Mouse (Mus musculus) embryonic stem cell, embryonic (primary cell): ENCODE measurements around the gene Lrrc75a.

Experiments
- CTCF ChIA-PET, 4 experiments: fragments of 300-600 bp in 2 of 4; fragments of 350-600 bp in 2 of 4; sonication (Branson Sonifier 250); formaldehyde crosslinking; loops; one replicate each; lab custom pipeline; 2022; ENCODE audit warnings: inconsistent platforms in 2 of 4; lab: Charles Lee
- POLR2A ChIA-PET, 4 experiments: fragments of 300-600 bp in 2 of 4; fragments of 350-600 bp in 2 of 4; sonication (Branson Sonifier 250); formaldehyde crosslinking; loops; one replicate each; lab custom pipeline; 2022; ENCODE audit warnings: antibody characterized with exemption in 4 of 4, inconsistent platforms in 1 of 4; lab: Charles Lee

The Lrrc75a gene

DNA sequence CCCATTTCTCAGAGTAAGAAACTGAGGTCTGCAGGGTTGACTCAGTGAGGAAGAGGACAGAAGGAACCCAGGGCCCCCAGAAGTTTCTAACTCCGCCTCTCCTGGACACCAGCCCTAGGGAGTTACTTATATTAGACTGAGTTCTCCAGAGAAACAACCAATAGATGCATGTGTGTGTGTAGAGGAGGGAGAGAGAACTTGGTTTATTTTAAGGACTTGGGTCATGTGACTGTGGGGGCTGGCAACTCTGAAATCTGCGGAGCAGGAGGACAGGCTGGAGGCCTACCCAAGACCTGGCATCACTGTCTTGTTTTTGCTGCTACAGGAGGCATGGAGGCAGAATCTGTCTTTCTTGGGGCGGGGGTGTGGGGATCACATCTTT, 11.5 kb downstream of the Lrrc75a start:
- CTCF ChIA-PET = no interaction called here
- POLR2A ChIA-PET = interaction anchor here in 2 of 4 experiments (0.6 to 1.5 kb wide), 5 partner anchors 9 to 86 kb away, joined by 3 to 5 read pairs (median 4); partner anchors contain the start of gene Ubb (in 1 of the 2)

DNA sequence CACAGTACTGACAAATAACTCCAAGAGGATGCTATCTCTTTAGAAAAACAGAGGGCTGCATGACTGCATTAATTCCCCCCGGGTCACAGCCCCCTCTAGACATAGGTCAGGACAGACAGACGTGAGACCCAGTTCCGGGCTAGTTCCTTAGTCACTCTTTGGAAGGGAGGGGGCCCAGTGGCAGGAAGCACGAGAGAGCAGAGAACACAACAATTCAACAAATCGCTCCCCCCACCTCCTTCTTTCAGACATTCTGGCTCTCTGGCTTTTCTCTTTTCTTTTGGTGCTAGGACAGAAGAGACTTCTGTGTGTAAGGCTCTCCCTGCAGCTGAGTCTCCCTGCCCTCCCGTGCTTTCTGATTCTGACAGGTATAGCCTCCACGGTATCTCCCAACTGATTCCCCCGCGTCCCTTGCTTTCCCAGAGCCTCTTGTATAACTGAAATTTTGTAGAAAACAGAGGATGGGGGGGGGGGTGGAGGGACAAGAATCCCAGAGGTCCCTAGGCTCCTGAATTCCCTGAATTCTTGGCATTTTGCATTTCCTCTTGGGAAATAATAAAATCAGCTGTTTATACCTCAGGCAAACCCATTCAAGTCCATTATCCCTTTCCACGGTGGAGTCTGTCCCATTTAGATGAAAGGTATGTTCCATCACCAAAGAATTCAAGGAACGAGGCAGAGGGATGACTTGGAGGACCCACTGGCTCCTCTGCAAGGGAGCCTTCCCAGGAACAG, 12.1 kb downstream of the Lrrc75a start:
- CTCF ChIA-PET = no interaction called here
- POLR2A ChIA-PET = interaction anchor here in 3 of 4 experiments (0.5 to 26.7 kb wide), 5 partner anchors 9 to 85 kb away, joined by 3 to 523 read pairs (median 5); partner anchors contain the start of gene Ubb (in 1 of the 3)

DNA sequence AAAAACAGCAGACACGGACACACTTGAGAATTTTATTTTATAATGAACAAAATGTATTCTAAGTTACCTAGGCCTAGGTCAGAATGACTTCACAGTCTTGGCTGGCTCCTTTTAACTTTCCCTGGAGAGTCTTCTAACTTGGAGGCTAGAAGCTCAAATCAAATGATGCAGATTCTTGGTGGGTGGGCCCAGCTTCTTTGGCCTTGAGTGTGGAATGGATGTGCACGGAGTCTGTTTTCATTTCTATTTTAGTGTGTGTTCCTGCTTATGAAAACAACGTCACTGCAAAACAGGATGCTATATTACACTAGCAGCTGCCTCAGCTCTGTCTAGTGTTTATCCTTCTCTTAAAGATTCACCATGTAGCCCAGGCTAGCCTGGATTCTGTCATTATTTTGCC, 12.9 kb downstream of the Lrrc75a start:
- ChIA-PET CTCF (no interaction called here), POLR2A (interaction anchor here in 3 of 4 experiments (0.6 to 26.7 kb wide), 7 partner anchors 9 to 1370 kb away, joined by 3 to 523 read pairs (median 3); partner anchors contain the start of gene Ubb (in 1 of the 3))

DNA sequence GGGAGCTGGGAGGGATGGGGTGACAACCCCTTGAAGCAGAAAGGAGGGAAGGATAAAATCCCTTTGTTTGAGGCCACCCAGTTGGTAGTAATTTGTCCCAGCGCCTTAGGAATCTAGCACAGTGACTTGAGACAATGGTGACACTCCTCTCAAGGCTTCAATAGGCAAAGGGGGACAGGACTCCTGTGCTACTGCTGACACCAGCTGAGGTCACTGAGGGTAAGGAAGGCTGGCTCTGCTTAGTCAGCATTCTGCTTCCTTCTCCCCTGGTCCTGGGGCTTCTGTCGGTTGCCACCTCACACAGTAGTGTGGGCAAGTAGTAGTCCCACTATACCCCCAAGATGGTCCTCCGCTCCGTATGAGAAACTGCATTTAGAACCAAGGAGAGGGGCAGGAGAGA, 17.2 kb downstream of the Lrrc75a start:
- POLR2A ChIA-PET = interaction anchor here in 3 of 4 experiments (0.7 to 26.7 kb wide), 19 partner anchors 8 to 80 kb away, joined by 3 to 523 read pairs (median 7); partner anchors contain the start of genes Ubb (in 2 of the 3), Lrrc75a (in 1 of the 3) and Mmgt2 (in 1 of the 3)
- CTCF ChIA-PET = interaction anchor here in 1 of 4 experiments (0.6 kb wide), 1 partner anchor 538 kb away, joined by 3 read pairs; no protein-coding TSS in a partner anchor

DNA sequence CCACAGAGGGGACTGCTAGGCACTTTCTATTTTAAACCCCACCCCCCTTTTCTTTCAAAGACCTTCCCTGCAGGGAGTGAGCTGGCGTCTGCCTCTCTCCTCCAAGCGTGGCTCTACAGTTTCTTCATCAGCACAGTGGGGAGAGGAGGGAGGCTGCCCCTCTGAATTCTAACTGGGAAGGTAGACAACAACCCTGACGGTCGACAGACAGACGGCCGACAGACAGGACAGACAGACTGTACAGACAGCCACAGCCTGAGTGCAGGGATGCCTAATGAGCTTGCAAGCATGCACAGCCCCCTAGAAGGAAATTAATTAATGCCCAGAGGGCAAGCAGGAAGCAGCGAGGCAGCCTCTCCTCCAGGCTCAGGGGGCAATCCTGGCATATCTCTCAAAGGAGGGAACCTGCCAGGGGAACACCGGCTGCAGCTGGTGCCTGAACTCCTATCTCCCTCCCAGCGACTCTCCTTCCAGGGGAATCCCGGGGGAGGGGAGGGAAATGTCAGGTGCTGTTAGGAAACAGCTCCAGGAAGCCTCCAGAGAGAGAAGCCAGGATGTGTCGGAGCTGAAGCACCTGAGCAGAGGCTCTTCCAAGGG, 18.0 kb downstream of the Lrrc75a start:
- POLR2A ChIA-PET = interaction anchor here (0.5 to 26.7 kb wide), 30 partner anchors 8 to 692 kb away, joined by 3 to 523 read pairs (median 5); partner anchors contain the start of genes Ubb (in 2 of the 4), Lrrc75a (in 1 of the 4) and Mmgt2 (in 1 of the 4)

DNA sequence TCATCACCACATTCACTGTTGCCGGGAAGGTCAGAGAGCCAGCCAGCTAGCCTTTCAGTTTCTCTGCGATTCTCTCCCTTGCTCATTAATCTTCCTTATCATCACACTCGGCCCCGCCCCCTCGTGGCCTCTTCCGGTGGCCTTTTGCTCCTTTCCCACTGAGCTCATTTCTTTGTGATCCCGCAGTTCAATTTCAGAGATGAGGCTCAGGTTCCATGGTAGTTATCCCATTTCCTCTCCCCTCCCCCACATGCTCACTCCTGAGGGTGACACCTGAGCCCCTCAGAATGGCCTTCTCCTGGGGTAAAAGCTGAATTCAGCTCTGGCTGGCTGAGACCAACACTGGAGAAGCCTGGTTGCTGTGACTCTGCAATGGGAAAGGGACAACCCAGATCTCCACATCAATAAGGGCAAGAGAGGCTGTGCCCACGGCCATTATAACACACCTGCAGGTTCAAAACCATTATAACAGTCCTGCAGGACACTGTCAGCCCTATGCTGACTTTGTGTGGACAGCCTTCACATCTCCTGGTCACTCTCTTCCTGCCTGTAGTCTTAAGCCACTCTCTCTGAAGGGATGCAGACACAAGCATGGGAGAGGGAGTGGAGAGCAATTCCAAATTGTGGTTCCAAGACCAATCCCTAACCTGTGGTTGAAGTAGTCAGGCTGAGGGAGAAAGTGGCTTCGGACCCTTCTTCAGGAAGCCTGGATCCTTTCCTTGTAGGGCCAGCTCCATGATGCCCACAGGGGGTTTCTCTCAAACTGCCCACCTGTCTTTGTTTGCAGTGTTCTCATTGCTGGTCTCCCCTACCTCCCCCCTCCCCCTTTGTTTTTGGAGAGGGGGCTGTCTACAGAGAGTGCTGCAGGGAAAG, 18.7 kb downstream of the Lrrc75a start:
- ChIA-PET CTCF (interaction anchor here (0.5 to 2.0 kb wide), 13 partner anchors 9 to 856 kb away, joined by 3 to 18 read pairs (median 4); no protein-coding TSS in a partner anchor), POLR2A (interaction anchor here in 3 of 4 experiments (0.6 to 26.7 kb wide), 30 partner anchors 7 to 1268 kb away, joined by 3 to 523 read pairs (median 5); partner anchors contain the start of genes Lrrc75a (in 1 of the 3), Mmgt2 (in 1 of the 3) and Ubb (in 1 of the 3))

More for the DNA sequence above, 18.0 kb downstream of the Lrrc75a start:
- CTCF ChIA-PET = interaction anchor here (0.5 to 2.0 kb wide), 10 partner anchors 8 to 538 kb away, joined by 3 to 18 read pairs (median 4); no protein-coding TSS in a partner anchor

DNA sequence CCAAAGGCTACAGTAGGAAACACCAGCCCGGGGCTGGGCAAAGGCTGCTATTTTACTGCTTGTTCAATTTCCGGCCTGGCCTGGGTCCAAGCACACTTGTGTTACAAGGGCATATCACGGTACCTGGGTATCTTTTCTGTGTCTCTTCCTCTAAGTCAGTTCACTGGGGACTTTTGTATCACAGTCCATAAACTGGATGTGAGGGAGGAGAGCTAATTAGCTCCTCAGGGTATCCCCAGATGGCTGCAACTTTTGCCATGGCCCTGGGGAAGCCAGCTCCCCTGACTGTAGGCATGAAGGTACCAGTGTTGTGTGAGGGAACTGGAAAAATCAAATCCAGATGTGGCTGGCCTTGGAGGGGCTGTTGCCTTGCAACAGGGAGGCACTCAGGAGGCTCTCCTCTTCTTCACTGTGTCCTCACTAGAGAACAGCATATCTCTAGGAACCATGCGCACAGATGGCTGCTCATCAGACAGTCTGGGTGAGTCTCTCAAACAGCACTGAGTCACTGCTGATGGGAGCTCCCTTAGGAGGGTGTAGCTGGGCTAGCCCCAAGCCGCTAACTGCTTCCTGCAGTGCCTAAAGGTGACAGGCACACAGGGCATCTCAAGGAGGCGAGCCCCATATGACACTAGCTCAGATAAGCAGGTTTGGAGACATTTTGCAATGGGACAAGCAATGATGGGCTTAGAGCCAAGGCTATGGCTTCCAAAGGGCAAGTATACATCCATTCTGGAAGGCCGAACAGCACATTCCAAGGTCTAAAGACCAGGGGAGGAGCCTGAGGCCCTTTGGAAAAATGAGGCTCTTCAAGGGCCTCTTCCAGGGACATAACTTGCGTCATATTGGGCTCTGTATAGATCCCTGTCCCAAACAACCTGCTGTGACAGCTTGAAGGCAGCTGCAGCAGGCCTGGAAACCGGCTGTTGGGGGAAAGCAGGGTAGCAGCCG, 23.7 kb downstream of the Lrrc75a start:
- CTCF ChIA-PET = interaction anchor here in 2 of 4 experiments (1.0 to 1.6 kb wide), 2 partner anchors 11 kb away, joined by 3 to 6 read pairs; no protein-coding TSS in a partner anchor
- POLR2A ChIA-PET = interaction anchor here (0.6 to 26.7 kb wide), 18 partner anchors 9 to 1835 kb away, joined by 3 to 523 read pairs (median 4); partner anchors contain the start of gene Ubb (in 1 of the 4)

DNA sequence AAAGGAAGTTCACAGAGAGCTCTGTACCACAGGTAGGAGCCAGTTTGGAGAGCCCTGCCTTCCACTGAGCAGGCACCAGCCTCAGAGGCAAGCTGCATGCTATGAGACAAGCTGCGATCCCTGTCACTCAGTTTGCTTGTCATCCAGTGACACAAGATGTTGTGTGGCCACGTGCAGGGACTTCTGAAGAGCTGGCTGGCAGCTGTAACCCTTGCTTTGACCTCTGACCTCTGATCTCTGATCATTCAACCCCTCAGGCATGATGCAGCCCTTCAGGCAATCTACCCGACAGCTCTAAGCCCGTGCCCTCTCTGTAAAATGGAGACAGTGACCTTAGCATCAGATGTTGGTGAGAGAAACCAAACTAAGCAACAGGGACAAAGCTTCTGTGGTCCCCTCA, 25.5 kb downstream of the Lrrc75a start:
- POLR2A ChIA-PET = interaction anchor here (0.6 to 26.7 kb wide), 23 partner anchors 7 to 342 kb away, joined by 3 to 523 read pairs (median 4); partner anchors contain the start of genes Ttc19 (in 1 of the 4), Tvp23b (in 1 of the 4), Ubb (in 1 of the 4) and Zswim7 (in 1 of the 4)
- CTCF ChIA-PET = interaction anchor here in 2 of 4 experiments (0.7 to 2.1 kb wide), 7 partner anchors 8 to 996 kb away, joined by 3 to 13 read pairs (median 3); no protein-coding TSS in a partner anchor

DNA sequence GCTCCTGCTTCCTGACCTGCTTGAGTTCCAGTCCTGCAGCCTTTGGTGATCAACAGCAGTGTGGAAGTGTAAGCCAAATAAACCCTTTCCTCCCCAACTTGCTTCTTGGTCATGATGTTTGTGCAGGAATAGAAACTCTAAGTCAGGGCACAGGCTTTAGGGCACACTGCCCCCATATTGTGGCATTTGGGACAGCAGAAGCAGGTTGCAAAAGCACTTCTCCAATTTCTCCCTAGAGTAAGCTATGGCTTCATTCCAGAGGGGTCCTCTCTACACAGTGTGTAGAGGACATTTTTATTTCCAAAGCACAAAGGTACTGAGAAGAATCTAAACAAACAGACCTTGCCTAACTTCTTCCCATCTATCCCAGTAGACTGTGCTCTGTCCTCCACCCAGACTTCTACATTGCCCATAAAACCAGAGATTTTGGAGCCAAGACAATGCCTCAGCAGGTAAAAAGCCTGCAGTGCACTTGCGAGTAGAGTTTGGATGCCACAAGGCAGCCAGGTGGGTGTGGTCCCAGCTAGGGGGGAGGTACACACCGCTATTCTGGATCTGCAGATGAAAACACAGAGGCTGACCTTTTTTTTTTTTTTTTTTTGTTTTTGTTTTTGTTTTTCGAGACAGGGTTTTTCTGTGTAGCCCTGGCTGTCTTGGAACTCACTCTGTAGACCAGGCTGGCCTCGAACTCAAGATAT, 26.6 kb downstream of the Lrrc75a start:
- POLR2A ChIA-PET = interaction anchor here in 3 of 4 experiments (0.6 to 26.7 kb wide), 22 partner anchors 8 to 341 kb away, joined by 3 to 523 read pairs (median 4); partner anchors contain the start of gene Ubb (in 2 of the 3)
- CTCF ChIA-PET = interaction anchor here (0.6 to 2.1 kb wide), 11 partner anchors 8 to 594 kb away, joined by 3 to 13 read pairs (median 4); no protein-coding TSS in a partner anchor

DNA sequence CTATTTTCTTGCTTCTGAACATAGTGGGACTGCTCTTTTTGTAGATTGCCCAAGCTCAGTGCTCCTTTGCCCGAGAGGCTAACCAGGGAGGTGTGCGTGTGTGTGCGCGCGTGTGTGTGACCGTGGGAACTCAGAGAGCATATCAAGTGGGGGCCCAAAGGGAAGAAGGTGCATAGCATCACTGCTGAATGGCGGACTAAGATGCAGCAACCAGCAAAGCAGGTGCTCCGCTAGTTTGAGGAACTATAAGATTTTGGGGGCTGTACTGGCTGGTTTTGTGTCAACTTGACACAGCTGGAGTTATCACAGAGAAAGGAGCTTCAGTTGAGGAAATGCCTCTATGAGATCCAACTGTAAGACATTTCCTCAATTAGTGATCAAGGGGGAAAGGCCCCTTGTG, 27.2 kb downstream of the Lrrc75a start:
- ChIA-PET CTCF (interaction anchor here in 3 of 4 experiments (0.6 to 1.4 kb wide), 3 partner anchors 37 to 545 kb away, joined by 4 to 7 read pairs (median 6); no protein-coding TSS in a partner anchor), POLR2A (interaction anchor here in 3 of 4 experiments (0.6 to 26.7 kb wide), 8 partner anchors 8 to 70 kb away, joined by 3 to 523 read pairs (median 6); partner anchors contain the start of gene Ubb (in 1 of the 3))

DNA sequence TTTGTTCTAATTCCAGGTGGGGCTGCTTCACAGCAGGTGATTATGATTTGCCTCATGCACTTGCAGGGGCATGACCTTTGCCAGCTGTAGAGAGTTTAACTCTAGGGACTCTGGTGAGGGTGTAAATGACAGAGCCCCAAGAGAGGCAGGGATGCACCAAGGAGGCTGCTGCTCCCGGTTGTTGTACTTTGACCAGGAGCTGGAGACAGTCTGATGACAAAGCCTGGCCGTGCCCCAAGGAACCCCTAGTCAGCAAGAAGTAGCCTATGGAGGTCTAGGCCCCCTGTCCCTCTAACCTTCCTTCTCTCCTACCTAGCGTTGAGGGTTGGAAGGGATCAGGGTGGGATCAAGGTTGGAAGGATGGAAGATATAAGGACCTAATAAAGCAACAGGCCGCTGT, 32.9 kb downstream of the Lrrc75a start:
- POLR2A ChIA-PET = interaction anchor here in 3 of 4 experiments (1.4 to 26.7 kb wide), 6 partner anchors 9 to 71 kb away, joined by 3 to 523 read pairs (median 25); partner anchors contain the start of gene Ubb (in 2 of the 3)
- CTCF ChIA-PET = interaction anchor here in 1 of 4 experiments (1.2 kb wide), 1 partner anchor 115 kb away, joined by 3 read pairs; no protein-coding TSS in a partner anchor

DNA sequence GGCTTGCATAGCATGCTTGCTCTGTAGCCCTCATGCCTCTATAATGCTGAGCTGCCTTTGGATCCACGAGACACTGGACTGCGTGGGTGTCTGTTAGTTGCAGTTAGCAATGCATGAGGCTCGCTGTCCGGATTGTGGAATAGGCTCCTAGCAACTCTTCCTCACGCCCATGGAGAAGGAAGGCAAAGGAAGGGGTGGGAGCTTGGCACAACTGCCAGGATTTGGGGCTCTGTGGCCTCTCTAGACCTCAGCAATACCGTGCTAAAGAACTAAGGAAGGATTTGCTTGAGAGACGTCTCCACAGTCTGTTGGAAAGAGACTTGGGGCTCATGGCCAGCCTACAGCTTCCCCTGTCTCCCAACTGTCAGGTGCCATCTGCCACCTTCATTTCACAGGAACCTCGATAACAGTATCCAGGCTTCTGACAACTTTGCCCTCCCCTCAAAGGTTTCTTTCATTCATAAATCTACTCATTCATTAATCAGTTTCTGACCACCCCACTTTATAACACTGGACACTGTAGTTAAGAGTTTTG, 33.4 kb downstream of the Lrrc75a start:
- POLR2A ChIA-PET = interaction anchor here (1.1 to 26.7 kb wide), 17 partner anchors 8 to 71 kb away, joined by 3 to 523 read pairs (median 13); partner anchors contain the start of gene Ubb (in 2 of the 4)
- CTCF ChIA-PET = interaction anchor here in 3 of 4 experiments (0.7 to 2.4 kb wide), 16 partner anchors 10 to 141 kb away, joined by 3 to 45 read pairs (median 6); no protein-coding TSS in a partner anchor

DNA sequence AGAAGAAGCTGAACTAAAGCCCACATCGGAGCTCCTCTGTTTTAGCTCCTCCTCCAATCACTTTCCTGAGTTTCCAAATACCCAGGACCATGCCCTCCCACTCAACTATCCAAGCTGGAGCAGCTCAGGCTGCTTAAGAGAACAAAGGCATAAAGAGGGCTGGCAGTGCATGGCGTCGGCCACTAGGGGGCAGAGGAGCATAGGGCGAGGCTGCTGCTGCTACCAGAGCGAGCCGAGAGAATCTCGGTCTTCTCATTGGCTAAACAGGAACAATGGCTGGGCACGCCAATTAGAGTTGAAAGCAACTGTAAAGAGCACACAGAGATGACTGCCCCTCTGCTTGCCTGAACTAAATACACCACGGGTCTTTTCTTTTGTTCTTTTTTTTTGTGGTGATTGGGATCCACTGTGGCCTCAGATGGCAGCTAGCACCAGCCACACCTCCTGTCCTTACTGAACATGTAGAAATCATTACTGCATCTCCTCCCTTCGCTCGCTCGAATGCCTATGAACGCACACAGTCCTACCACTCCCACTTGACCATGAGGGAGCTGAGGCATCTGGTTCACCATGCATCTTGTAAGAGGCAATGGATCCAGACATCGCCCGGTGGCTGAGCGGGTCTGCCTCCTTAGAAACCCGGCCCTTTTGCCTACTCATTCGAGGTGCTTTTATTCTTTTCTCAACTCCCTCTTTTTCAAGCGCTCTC, 34.5 kb downstream of the Lrrc75a start:
- POLR2A ChIA-PET = interaction anchor here (0.5 to 26.7 kb wide), 51 partner anchors 7 to 566 kb away, joined by 3 to 523 read pairs (median 4); partner anchors contain the start of genes Ubb (in 3 of the 4) and Mmgt2 (in 1 of the 4)

DNA sequence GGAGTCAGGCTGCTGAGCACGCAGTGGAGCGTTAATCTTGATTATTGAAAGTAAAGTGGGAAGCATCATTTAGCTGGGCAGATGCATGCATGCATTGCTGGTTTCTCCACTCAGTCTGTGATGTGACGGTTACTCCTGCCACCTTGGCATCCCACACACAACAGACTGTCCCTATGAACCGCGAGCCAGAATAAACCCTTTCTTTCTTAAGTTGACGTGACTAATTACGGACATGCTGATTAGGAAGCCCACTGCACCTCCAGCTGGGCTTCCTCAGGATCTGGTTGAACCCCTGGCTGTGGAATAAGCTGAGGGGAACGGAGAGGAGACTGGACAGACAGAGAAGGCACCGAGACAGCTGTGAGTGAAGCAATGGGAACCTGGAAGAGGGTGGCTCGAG, 35.7 kb downstream of the Lrrc75a start:
- ChIA-PET POLR2A (interaction anchor here (1.2 to 26.7 kb wide), 11 partner anchors 6 to 89 kb away, joined by 3 to 523 read pairs (median 15); no protein-coding TSS in a partner anchor), CTCF (interaction anchor here in 1 of 4 experiments (1.8 kb wide), 1 partner anchor 17 kb away, joined by 14 read pairs; no protein-coding TSS in a partner anchor)

More for the DNA sequence above, 34.5 kb downstream of the Lrrc75a start:
- CTCF ChIA-PET = interaction anchor here (0.5 to 2.4 kb wide), 70 partner anchors 9 to 1687 kb away, joined by 3 to 45 read pairs (median 4); partner anchors contain the start of genes Adora2b (in 1 of the 4), Ttc19 (in 1 of the 4), Tvp23b (in 1 of the 4) and Zswim7 (in 1 of the 4)
